Mouse (Mus musculus): Measurements from ENCODE around the gene Nxpe3.

DNA sequence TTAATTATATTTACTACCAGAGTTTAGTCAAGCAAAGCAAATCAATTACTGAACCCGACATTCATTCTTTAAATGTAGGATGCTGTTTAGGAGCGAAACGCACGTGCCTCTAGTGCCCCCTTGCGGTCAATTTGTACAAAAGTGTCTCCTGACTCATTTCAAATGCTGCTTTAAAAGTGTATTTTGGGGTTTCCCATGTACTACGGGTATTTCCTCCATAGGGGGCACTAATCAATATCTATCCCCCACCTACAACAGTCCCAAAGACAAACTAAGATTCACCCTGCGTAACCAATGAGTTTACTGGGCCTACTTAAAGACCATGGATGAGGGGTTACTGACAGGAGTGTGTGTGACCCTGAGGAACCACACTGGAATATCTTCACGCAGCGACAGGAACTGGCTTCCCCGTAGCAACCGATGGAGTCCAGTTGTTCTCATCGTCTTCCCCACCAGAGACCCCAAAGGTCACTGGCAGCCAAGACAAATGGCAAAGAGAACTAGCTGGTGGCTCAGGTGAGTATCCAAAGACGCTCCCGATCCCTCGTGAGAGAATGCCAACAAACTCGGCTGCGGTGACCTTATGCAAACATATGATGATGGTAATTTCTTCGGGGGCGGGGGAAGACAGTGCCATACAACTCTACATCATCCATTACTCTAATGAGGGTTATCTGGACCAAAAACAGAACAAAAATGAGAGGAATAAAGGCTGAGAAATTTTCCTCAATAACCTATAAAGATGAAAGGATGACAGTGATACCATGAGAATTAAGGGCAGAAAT lies 42.0 kb downstream of the Nxpe3 start:
- TF ChIP-seq POLR2A (IDR thresholded peaks at IDR 0.05; ENCODE audit: low read depth, low read length) (no peak), CTCF (IDR thresholded peaks at IDR 0.05; ENCODE audit: extremely low read depth, insufficient read length, insufficient replicate concordance, low read depth, low read length) (no peak)
